Mouse (Mus musculus) lung, postnatal 0 days (tissue): ENCODE data around the gene Higd1b. TPM values are rescaled to one million over a fixed set of nuclear protein-coding genes. Genes with fewer than 3 reads are reported as not detected.

Experiments used
- ATAC-seq: fragments of 200-750 bp; cut with Nextera tagmentation; 2 replicates; pipeline ENCODE4 v1.8.0; 2017; ENCODE audit warnings: moderate library complexity
- DNase-seq: peaks from one replicate; pipeline ENCODE4 v3.0.0-alpha.2; 2016; ENCODE audit warnings: low spot score
- H3K27ac ChIP-seq: fragments of 300-500 bp; sonication (generic); 2 replicates; pipeline ENCODE4 v1.5.1; 2014; ENCODE audit warnings: antibody characterized with exemption, mild to moderate bottlenecking, low read length, mixed read lengths
- H3K27me3 ChIP-seq: fragments of 300-500 bp; sonication (generic); replicated peaks from 2 replicates; pipeline ENCODE4 v1.6.1; 2014; ENCODE audit warnings: low read length, mixed read lengths; ENCODE audit not compliant: insufficient read depth
- H3K36me3 ChIP-seq: fragments of 300-500 bp; sonication (generic); 2 replicates; pipeline ENCODE4 v1.6.1; 2014; ENCODE audit warnings: low read length, mixed read lengths; ENCODE audit not compliant: insufficient read depth
- H3K4me1 ChIP-seq: fragments of 300-500 bp; sonication (generic); 2 replicates; pipeline ENCODE4 v1.6.1; 2014; ENCODE audit warnings: antibody characterized with exemption, low read depth, low read length, mixed read lengths; ENCODE audit not compliant: insufficient read depth
- H3K4me2 ChIP-seq: fragments of 300-500 bp; sonication (generic); replicated peaks from 2 replicates; pipeline ENCODE4 v1.6.1; 2014; ENCODE audit warnings: low read depth, mild to moderate bottlenecking, low read length, moderate library complexity, mixed read lengths
- H3K4me3 ChIP-seq: fragments of 300-500 bp; sonication (generic); 2 replicates; pipeline ENCODE4 v1.5.1; 2014; ENCODE audit warnings: low read depth, low read length
- H3K9ac ChIP-seq: fragments of 300-500 bp; sonication (generic); replicated peaks from 2 replicates; pipeline ENCODE4 v1.6.1; 2014; ENCODE audit warnings: low read depth, mild to moderate bottlenecking
- H3K9me3 ChIP-seq: fragments of 300-500 bp; sonication (generic); 2 replicates; pipeline ENCODE4 v1.6.1; 2016; ENCODE audit warnings: low read length, mixed read lengths
- CTCF ChIP-seq: IDR thresholded peaks from 2 replicates; pipeline ENCODE4 v1.5.1; 2016; ENCODE audit warnings: antibody characterized with exemption, mild to moderate bottlenecking
- EP300 ChIP-seq: IDR thresholded peaks from 2 replicates; pipeline ENCODE4 v1.6.1; 2016; ENCODE audit warnings: antibody characterized with exemption, mild to moderate bottlenecking, control low read depth
- WGBS: fragments of 180-500 bp; shearing (Covaris S2); extraction: QIAGEN DNeasy Blood & Tissue Kit; methylation state at CpG from one replicate; pipeline ENCODE4 v1.1.7; 2014; 5-methylcytosine and 5-hydroxymethylcytosine counted together
- polyA plus RNA-seq: library from polyadenylated mRNA; unstranded; fragments of >200 nt; fragmentation: Nextera tagmentation; extraction: Ambion mirVana; gene quantifications from 2 replicates; pipeline ENCODE4 v1.2.1, GENCODE M21; 2015

Gene Higd1b
- polyA plus RNA-seq, 1 experiment from 2014 or later: 138 TPM

- no peak for TF ChIP-seq CTCF
- TF ChIP-seq EP300: no peak
- WGBS: 32% methylated on average over 4 of the region's 4 CpGs
- Histone ChIP-seq H3K4me2 (no peak overlapping the region), H3K4me1 (peaks cover 5% of the 10 kb centered on the region; the same call in 1 of the 2 replicates), H3K4me3 (no peak overlapping the region), H3K36me3 (no peaks in the 10 kb centered on the region), H3K27me3 (no peaks in the 10 kb centered on the region), H3K9ac (no peak overlapping the region), H3K9me3 (no peaks in the 10 kb centered on the region), H3K27ac (0 out of 2 replicates have a peak overlapping the region, but pooled peaks have one; percentile 9)
- DNase-seq (peak; percentile 75), ATAC-seq (no peak)
Observed at GRCm38 (mm10) chr11:102810721-102811485, 24.7 kb upstream of the Higd1b start.

GRCm38 (mm10) chr11:102814881-102815280, 20.8 kb upstream of the Higd1b start:
- Histone ChIP-seq H3K9me3 (no peaks in the 10 kb centered on the region), H3K36me3 (no peaks in the 10 kb centered on the region), H3K4me1 (peaks cover 5% of the 10 kb centered on the region; the same call in 1 of the 2 replicates), H3K27me3 (no peaks in the 10 kb centered on the region), H3K4me2 (no peak overlapping the region), H3K9ac (no peak overlapping the region), H3K4me3 (no peak overlapping the region), H3K27ac (no peak overlapping the region)
- no peak for TF ChIP-seq EP300
- TF ChIP-seq CTCF: no peak; the same call in 1 of the 2 replicates
- DNase-seq (no peak), ATAC-seq (no peak)

DNA sequence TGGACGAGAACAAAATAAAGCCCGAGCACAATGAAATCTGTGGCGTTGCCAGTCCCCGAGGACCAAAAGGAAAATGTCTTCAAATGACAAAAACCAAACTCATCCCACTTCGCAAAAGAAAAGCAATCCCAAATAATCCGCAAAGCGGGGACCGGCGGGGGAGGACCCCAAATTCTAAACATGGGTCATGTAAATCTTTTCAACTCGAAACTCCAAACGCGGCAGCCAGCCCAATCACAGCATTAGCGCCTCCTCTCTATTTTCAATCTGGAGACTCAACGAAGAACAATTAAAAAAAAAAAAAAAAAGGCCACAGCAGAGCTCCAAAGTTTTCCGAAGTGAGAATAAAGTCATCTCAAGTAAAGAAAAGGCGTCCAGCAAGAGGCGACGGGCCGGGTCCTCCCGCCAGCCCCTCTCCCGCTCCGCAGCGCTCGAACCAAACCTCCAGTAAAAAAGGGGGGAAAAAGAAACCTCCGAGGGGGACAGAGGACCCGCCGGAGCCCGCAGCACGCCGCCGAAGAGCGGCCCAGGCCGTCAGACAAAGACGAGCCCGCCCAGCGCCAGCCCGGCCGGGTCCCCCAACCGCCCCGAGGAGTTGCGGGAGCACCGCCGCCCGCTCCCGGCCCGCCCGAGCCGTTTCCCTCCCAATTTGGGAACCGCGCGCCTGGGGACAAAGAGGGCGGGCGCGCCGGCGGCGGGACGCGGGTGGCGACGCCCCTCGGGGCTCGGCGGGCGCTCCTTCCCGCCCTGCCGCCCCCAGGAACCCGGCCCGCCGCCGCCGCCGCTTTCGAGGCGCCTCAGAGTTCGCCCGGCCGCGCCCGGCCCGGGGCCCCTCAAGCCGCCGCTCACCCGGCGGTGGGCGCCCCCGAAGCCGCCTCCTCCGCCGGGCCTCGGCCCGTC, 17.3 kb upstream of the Higd1b start:
- Histone ChIP-seq H3K27ac (peak overlapping the region; percentile 90), H3K4me2 (peak overlapping the region; percentile 92), H3K4me1 (no peaks in the 10 kb centered on the region; the same call in 1 of the 2 replicates), H3K4me3 (peak overlapping the region; percentile 79), H3K27me3 (no peaks in the 10 kb centered on the region; the same call in 1 of the 2 replicates), H3K36me3 (no peaks in the 10 kb centered on the region), H3K9me3 (no peaks in the 10 kb centered on the region), H3K9ac (peak overlapping the region; percentile 72)
- ATAC-seq (peak; percentile 55), DNase-seq (peak; percentile 33)
- under 1% methylated on average over 45 of the region's 92 CpGs for WGBS
- TF ChIP-seq EP300 (no peak), CTCF (no peak)

DNA sequence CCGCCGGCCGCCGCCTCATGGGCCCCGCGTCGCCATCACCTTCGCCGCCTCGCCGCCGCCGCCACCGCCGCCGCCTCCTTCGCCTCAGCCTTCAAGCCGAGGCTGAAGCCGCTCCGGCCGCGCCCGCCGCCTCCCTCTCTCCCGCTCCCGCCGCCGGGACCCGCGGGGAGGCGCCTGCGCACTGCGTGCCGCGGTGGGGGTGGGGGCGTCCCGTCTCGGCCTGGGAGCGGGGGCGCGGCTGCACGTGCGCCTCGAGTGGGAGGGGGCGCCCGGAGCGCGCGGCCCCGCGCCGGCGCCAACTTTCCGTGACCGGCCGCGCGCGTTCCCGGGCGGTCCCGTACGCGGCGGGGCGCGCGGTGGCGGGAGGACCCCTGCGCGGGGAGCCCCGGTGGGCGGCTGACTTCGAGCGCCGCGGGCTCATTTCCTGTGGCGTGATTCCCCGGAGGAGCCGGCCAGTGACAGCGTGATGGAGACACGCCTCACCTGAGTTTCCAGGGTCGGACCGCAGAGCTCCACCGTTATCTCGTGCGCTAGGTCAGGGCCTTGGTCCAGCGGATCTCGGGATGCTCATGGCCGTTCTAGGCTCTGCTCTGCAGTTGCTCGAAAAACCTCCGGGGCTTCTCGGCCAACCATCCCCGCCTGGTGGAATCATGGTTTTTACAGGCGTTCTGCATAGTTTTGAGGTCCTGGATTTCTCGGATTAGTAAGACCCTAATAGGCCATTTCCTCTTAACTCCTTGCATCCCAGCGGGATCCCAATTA, 16.4 kb upstream of the Higd1b start, which contains the start of gene Gjc1:
Gene Gjc1, minus strand, starts transcription at position 680 of the 762 bp plus-strand sequence.
- WGBS: under 1% methylated on average over 56 of the region's 97 CpGs
- TF ChIP-seq EP300: no peak
- TF ChIP-seq CTCF: peak; percentile 53
- Histone ChIP-seq H3K4me3 (peak within 1 kb of the TSS; percentile 79), H3K27me3 (no peaks in the 10 kb centered on the region; the same call in 1 of the 2 replicates), H3K9me3 (no peaks in the 10 kb centered on the region), H3K4me2 (peak within 1 kb of the TSS; percentile 92), H3K9ac (peak within 1 kb of the TSS; percentile 72), H3K36me3 (no peaks in the 10 kb centered on the region), H3K27ac (peak within 1 kb of the TSS; percentile 90), H3K4me1 (no peaks in the 10 kb centered on the region; the same call in 1 of the 2 replicates)
- ATAC-seq: peak; percentile 89
- peak; percentile 73 for DNase-seq

DNA sequence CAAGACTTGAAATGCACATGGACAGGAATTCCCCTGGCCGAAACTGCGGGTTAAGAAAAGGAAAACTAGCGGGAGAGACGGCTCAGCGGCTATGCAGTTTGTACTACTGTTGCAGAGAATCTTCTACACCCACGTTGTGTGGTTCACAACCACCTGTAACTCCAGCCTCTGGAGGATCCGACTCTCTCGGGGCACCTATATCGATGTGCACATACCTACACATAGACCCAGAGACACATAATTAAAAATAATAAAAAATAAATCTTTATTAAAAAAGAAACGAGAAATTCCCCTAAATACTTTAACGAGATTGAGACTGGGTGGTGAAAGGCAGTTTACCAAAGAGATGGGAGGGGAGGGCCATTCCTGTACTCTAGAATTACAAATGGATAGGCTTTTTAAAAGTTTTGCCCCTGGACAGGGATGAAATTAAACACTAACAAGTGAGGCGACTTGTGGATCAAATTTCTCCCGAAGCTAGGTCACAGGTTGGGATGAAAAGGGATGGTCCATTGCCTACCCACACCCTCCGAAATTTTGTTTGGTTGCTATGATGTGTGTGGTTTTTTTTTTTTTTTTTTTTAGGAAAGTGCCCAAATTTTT, 15.8 kb upstream of the Higd1b start:
- TF ChIP-seq CTCF (no peak), EP300 (no peak)
- ATAC-seq: no peak
- WGBS: 7% methylated on average over 14 of the region's 14 CpGs

More for the DNA sequence above, 15.8 kb upstream of the Higd1b start:
- peak overlapping the region; percentile 92 for H3K4me2 ChIP-seq
- peak overlapping the region; percentile 79 for H3K4me3 ChIP-seq
- no peak for DNase-seq
- H3K4me1 ChIP-seq: no peaks in the 10 kb centered on the region; the same call in 1 of the 2 replicates
- H3K36me3 ChIP-seq: no peaks in the 10 kb centered on the region
- H3K9me3 ChIP-seq: no peaks in the 10 kb centered on the region
- H3K27ac ChIP-seq: no peak overlapping the region
- no peaks in the 10 kb centered on the region; the same call in 1 of the 2 replicates for H3K27me3 ChIP-seq
- no peak overlapping the region for H3K9ac ChIP-seq
